Mouse (Mus musculus) erythroblast, embryonic 14.5 days (primary cell): ENCODE results near the gene Ap2a2. TPM values are rescaled to one million over a fixed set of nuclear protein-coding genes. Genes with fewer than 3 reads are reported as not detected.
"Not testable (repeated sequence)": the region's sequence is repeated elsewhere in the genome, so short reads cannot be mapped to it uniquely, and the experiment has no call there.

Experiments used
- H3K27me3 ChIP-seq: 2 replicates; pipeline ENCODE4 v1.6.1; 2012; ENCODE audit warnings: inconsistent platforms; ENCODE audit not compliant: control insufficient read depth
- H3K36me3 ChIP-seq: 2 replicates; pipeline ENCODE4 v1.6.1; 2012; ENCODE audit warnings: mild to moderate bottlenecking, inconsistent platforms; ENCODE audit not compliant: control insufficient read depth
- H3K4me1 ChIP-seq: 2 replicates; pipeline ENCODE4 v1.6.1; 2012; ENCODE audit warnings: inconsistent platforms; ENCODE audit not compliant: control insufficient read depth
- H3K4me3 ChIP-seq: replicated peaks from 2 replicates; pipeline ENCODE3; 2012; ENCODE audit warnings: moderate library complexity, mild to moderate bottlenecking, inconsistent platforms
- H3K9me3 ChIP-seq: 2 replicates; pipeline ENCODE4 v1.6.1; 2012; ENCODE audit warnings: low read length, inconsistent platforms, mixed read lengths; ENCODE audit not compliant: control insufficient read depth
- GATA1 ChIP-seq: IDR thresholded peaks from 2 replicates; pipeline ENCODE4 v1.6.1; 2012; ENCODE audit warnings: low read length, inconsistent platforms, mixed read lengths
- TAL1 ChIP-seq: IDR thresholded peaks from 3 replicates; pipeline ENCODE4 v1.6.1; 2012; ENCODE audit warnings: low read length, inconsistent platforms, mixed read lengths
- polyA plus RNA-seq: library from polyadenylated mRNA; stranded (reverse); fragments of >175 nt; gene quantifications from 2 replicates; pipeline ENCODE4 v1.2.3, GENCODE M21; 2012

Ap2a2 gene
- polyA plus RNA-seq, 1 experiment: 8.6 TPM

- Histone ChIP-seq H3K27me3 (no peaks in the 10 kb centered on the region), H3K9me3 (no peaks in the 10 kb centered on the region), H3K4me1 (peaks cover 95% of the 10 kb centered on the region), H3K4me3 (peak overlapping the region; percentile 54), H3K36me3 (peaks cover 83% of the 10 kb centered on the region)
- no peak for TF ChIP-seq GATA1
- no peak for TF ChIP-seq TAL1
Observed at GRCm38 (mm10) chr7:141584048-141584841, 22.3 kb downstream of the Ap2a2 start.

- H3K4me1 ChIP-seq: peaks cover 89% of the 10 kb centered on the region
- peak overlapping the region; percentile 54 for H3K4me3 ChIP-seq
- H3K36me3 ChIP-seq: peaks cover 83% of the 10 kb centered on the region
- no peaks in the 10 kb centered on the region for H3K27me3 ChIP-seq
- no peaks in the 10 kb centered on the region for H3K9me3 ChIP-seq
- TF ChIP-seq TAL1: peak; percentile 90
- TF ChIP-seq GATA1: peak; percentile 84
Observed at GRCm38 (mm10) chr7:141585288-141585687, 23.3 kb downstream of the Ap2a2 start.

DNA sequence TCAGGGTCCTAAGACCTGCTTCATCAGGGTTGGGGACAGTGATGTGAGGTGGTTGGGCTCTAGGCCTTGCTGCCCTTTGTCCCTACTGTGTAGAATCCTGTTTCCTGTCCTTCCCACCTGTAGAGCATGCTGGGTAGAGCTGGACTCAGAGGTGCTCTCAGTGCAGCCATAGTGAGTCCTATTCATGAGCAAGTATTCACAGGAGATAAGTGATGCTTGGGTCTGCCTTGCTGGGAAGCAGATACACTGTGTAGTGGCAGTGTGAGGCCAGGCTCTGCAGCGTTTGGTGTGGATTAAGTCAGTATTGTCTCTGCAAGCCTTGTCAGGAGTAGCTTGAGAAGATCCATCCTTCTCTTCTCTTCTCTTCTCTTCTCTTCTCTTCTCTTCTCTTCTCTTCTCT is 23.9 kb downstream of the Ap2a2 start:
- Histone ChIP-seq H3K4me3 (peak overlapping the region; percentile 54), H3K27me3 (no peaks in the 10 kb centered on the region), H3K36me3 (peaks cover 83% of the 10 kb centered on the region), H3K9me3 (no peaks in the 10 kb centered on the region), H3K4me1 (peaks cover 86% of the 10 kb centered on the region)
- TF ChIP-seq GATA1: no peak
- TF ChIP-seq TAL1: no peak

DNA sequence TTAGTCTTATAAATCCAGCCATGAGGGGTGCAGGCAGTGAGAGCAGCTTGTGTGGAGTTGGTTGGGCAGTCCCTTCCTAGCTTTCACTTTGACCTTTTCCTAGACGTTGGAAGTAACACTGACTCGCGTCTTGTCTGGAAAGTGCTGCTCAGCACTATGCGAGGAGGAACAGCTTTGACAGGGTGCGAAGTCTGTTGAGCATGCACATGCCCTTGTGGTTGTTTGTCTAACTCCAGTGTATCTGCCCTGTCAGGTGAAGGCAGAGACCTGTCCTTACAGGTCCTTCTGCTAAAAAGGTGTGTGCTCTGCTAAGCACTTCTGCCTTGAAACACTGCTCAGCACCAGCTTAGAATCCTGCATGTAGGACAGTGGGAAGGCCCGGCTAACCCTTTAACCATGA is 26.9 kb downstream of the Ap2a2 start:
- Histone ChIP-seq H3K9me3 (no peaks in the 10 kb centered on the region), H3K36me3 (peaks cover 88% of the 10 kb centered on the region), H3K27me3 (no peaks in the 10 kb centered on the region), H3K4me3 (no peak overlapping the region), H3K4me1 (peaks cover 70% of the 10 kb centered on the region)
- TF ChIP-seq GATA1 (no peak), TAL1 (no peak)

DNA sequence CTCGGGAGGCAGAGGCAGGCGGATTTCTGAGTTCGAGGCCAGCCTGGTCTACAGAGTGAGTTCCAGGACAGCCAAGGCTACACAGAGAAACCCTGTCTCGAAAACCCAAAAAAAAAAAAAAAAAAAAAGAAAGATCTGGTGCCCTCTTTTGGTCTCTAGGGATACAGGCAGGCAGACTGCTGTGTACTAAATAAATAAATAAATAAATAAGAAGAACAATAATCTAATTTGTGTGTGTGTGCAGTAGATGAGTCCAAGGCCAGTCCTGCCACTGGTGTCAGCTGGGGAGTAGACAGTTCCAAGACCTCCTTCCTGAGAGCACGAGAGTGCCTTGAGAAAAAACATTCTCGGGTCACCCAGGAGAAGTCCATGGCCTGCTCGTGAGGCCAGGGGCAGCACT is 28.3 kb downstream of the Ap2a2 start:
- not testable (repeated sequence) for H3K4me3 ChIP-seq, H3K9me3 ChIP-seq, H3K27me3 ChIP-seq
- Histone ChIP-seq H3K36me3 (peaks cover 94% of the 10 kb centered on the region), H3K4me1 (peaks cover 59% of the 10 kb centered on the region)

DNA sequence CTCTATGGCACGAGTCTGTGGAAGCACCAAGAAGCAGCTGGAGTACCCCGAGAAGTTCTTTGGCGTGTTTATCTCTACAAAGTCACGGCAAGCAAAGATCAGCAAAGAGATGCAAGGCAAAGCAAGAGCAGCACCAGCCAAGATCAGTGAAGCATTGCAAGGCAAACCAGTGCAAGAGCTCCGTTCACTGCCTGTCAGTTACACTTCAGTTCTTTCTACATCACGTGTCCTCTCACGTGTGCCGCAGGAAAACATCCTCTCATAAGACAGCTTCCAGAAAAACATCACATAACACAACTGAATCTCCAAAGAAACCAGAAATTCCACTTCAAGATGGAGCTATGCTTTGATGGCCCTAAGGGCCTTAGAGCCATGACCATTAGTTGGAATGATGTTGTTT is 29.0 kb downstream of the Ap2a2 start:
- Histone ChIP-seq H3K9me3 (no peaks in the 10 kb centered on the region), H3K4me3 (no peak overlapping the region), H3K27me3 (no peaks in the 10 kb centered on the region), H3K36me3 (peaks cover 95% of the 10 kb centered on the region), H3K4me1 (peaks cover 53% of the 10 kb centered on the region)
- no peak for TF ChIP-seq GATA1
- TF ChIP-seq TAL1: no peak

DNA sequence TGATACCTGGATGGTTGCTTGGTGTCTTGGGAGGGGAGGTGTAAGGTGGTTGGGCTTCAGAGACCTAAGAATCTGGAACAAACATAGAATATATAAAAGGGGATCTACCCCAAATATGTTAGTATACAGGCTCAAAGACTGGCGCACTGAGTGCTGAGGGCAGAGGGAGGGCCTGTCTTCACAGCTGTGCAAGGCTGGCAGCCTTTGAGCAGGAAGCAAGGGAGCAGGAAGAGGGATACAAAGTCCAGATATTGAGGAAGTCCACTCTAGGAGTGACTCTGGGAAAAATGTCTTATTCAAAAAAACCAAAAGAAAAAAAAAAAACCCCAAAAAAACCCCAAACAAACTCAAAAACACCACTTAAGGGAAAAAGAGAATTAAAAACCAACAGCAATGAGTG is 30.1 kb downstream of the Ap2a2 start:
- no peaks in the 10 kb centered on the region for H3K27me3 ChIP-seq
- H3K36me3 ChIP-seq: peaks cover 99% of the 10 kb centered on the region
- no peaks in the 10 kb centered on the region for H3K9me3 ChIP-seq
- TF ChIP-seq GATA1 (no peak), TAL1 (no peak)
- peaks cover 42% of the 10 kb centered on the region for H3K4me1 ChIP-seq
- H3K4me3 ChIP-seq: no peak overlapping the region

- Histone ChIP-seq H3K4me3 (no peak overlapping the region), H3K9me3 (no peaks in the 10 kb centered on the region), H3K27me3 (no peaks in the 10 kb centered on the region), H3K4me1 (peaks cover 33% of the 10 kb centered on the region), H3K36me3 (peaks cover 99% of the 10 kb centered on the region)
- TF ChIP-seq GATA1: no peak
- no peak for TF ChIP-seq TAL1
Observed at GRCm38 (mm10) chr7:141593056-141593455, 31.1 kb downstream of the Ap2a2 start.

DNA sequence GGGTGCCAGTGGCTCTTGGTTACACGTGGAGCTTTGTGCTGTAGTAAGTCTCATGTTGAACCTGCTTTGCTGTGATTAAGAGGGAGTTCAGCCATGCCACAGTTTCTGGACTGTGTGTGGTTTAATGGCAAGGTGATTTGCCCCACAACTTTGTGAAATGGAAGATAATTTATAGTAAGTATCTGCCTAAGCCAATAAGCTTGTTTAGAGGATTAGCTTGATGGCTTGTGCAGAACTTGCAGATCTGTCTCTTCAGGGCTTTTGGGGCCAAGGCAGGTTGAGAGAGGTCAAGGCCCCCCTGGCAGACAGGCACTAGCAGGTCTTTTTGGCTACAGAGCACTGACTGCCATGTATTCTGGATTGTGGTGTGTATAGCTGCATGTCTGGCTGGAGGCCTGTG is 35.0 kb downstream of the Ap2a2 start:
- Histone ChIP-seq H3K27me3 (no peaks in the 10 kb centered on the region), H3K4me1 (peaks cover 15% of the 10 kb centered on the region), H3K36me3 (peaks cover 100% of the 10 kb centered on the region), H3K9me3 (no peaks in the 10 kb centered on the region), H3K4me3 (no peak overlapping the region)
- TF ChIP-seq GATA1 (no peak), TAL1 (no peak)

DNA sequence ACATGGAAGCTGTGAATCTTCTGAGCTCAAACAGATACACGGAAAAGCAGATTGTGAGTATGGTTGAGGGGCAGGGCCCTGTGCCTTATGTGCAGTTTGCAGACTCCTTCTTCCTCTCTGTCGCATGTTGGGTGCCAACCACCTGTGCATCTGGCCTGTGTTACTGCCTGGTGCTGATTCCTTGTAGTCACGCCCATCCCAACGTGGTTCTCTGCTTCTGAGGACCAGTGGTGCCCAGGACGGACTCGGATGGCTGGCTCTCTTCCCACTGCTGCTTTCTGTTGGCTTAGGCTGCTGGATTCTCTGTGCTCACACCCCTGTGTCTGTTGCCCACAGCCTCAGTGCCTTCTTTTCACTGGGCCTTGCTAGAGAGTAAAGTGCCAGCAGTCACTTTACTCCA is 35.6 kb downstream of the Ap2a2 start:
- no peak for TF ChIP-seq GATA1
- Histone ChIP-seq H3K36me3 (peaks cover 100% of the 10 kb centered on the region), H3K9me3 (no peaks in the 10 kb centered on the region), H3K27me3 (no peaks in the 10 kb centered on the region), H3K4me1 (peaks cover 12% of the 10 kb centered on the region), H3K4me3 (no peak overlapping the region)
